Mouse (Mus musculus) liver, adult 2 months (tissue): ENCODE data around the gene Rccd1.

Experiments used
- CTCF ChIP-seq: fragments of 200-500 bp; IDR thresholded peaks from 2 replicates; pipeline ENCODE4 v1.5.1; 2011; ENCODE audit warnings: low read depth, low read length, control low read depth
- POLR2A ChIP-seq: fragments of 200-500 bp; IDR thresholded peaks from 2 replicates; pipeline ENCODE4 v1.6.1; 2011; ENCODE audit warnings: low read length, control low read depth; ENCODE audit not compliant: insufficient read depth; ENCODE audit errors: extremely low read depth

GRCm38 (mm10) chr7:80255981-80256380, 68.3 kb downstream of the Rccd1 start:
- TF ChIP-seq CTCF (no peak), POLR2A (no peak)
